Mouse (Mus musculus): ENCODE results near the gene Gm38392.

GRCm38 (mm10) chr3:88198505-88199020 lies 88.4 kb downstream of the Gm38392 start:
- TF ChIP-seq CTCF (conservative IDR thresholded peaks at IDR 0.05; ENCODE audit: insufficient read depth, insufficient read length, low read depth, low read length) (no peak), POLR2A (IDR thresholded peaks at IDR 0.05; ENCODE audit: low read depth, low read length) (no peak)

All from kidney, adult 2 months (tissue).